Mouse (Mus musculus): ENCODE data around the gene Gm11939.

- TF ChIP-seq CTCF (IDR thresholded peaks at IDR 0.05; ENCODE audit: low read depth) (no peak), EP300 (IDR thresholded peaks at IDR 0.05; ENCODE audit: low read depth) (no peak)
Measured at GRCm38 (mm10) chr11:99573164-99573563, 13.9 kb upstream of the Gm11939 start.

All from heart, postnatal 0 days (tissue).